Mouse (Mus musculus) MEL (cell line): Measurements from ENCODE around the gene Fhit.

ENCODE experiments used
- CHD2 ChIP-seq: IDR thresholded peaks from 2 replicates; pipeline ENCODE4 v1.6.1; 2011; ENCODE audit warnings: low read length, improper control_type of control experiment
- CTCF ChIP-seq, 3 experiments: IDR thresholded peaks in 2 of 3; conservative IDR thresholded peaks in 1 of 3; 2 replicates each; pipeline ENCODE4 v1.5.1; 2011 to 2012; ENCODE audit warnings: low read length in 3 of 3, low read depth in 2 of 3, mild to moderate bottlenecking in 2 of 3, improper control_type of control experiment in 1 of 3, inconsistent platforms in 1 of 3, mixed read lengths in 1 of 3, moderate library complexity in 1 of 3; ENCODE audit not compliant: control insufficient read depth in 1 of 3, insufficient read depth in 1 of 3, poor library complexity in 1 of 3, severe bottlenecking in 1 of 3
- EP300 ChIP-seq, 2 experiments: IDR thresholded peaks; 2 replicates each; pipeline ENCODE4 v1.6.1; 2011; ENCODE audit warnings: improper control_type of control experiment in 2 of 2, low read length in 2 of 2, low read depth in 1 of 2, mild to moderate bottlenecking in 1 of 2
- GATA1 ChIP-seq: IDR thresholded peaks from 2 replicates; pipeline ENCODE4 v1.6.1; 2011; ENCODE audit warnings: low read depth, low read length, improper control_type of control experiment
- HCFC1 ChIP-seq: IDR thresholded peaks from 2 replicates; pipeline ENCODE4 v1.6.1; 2012; ENCODE audit warnings: low read depth, mild to moderate bottlenecking, inconsistent platforms, low read length, improper control_type of control experiment, moderate library complexity
- KAT2A ChIP-seq: conservative IDR thresholded peaks from 2 replicates; pipeline ENCODE4 v1.6.1; 2012; ENCODE audit warnings: low read depth, low read length, improper control_type of control experiment, inconsistent platforms
- MAFK ChIP-seq: IDR thresholded peaks from 2 replicates; pipeline ENCODE4 v1.6.1; 2011; ENCODE audit warnings: low read depth, mild to moderate bottlenecking, low read length, improper control_type of control experiment, borderline replicate concordance
- MYC ChIP-seq: IDR thresholded peaks from 2 replicates; pipeline ENCODE4 v1.6.1; 2011; ENCODE audit warnings: low read depth, mild to moderate bottlenecking, low read length, improper control_type of control experiment, moderate library complexity
- POLR2A ChIP-seq, 2 experiments: IDR thresholded peaks; 2 replicates each; pipeline ENCODE4 v1.6.1; 2011 to 2012; ENCODE audit warnings: low read length in 2 of 2, mild to moderate bottlenecking in 2 of 2, control low read depth in 1 of 2, improper control_type of control experiment in 1 of 2, low read depth in 1 of 2, moderate library complexity in 1 of 2; ENCODE audit not compliant: control insufficient read depth in 1 of 2, insufficient read depth in 1 of 2, poor library complexity in 1 of 2
- SIN3A ChIP-seq: IDR thresholded peaks from 2 replicates; pipeline ENCODE4 v1.6.1; 2012; ENCODE audit warnings: low read length, improper control_type of control experiment, inconsistent platforms
- TCF12 ChIP-seq: IDR thresholded peaks from 2 replicates; pipeline ENCODE4 v1.6.1; 2014; ENCODE audit warnings: low read depth, mild to moderate bottlenecking, inconsistent platforms, low read length, improper control_type of control experiment, moderate library complexity
- USF2 ChIP-seq, 2 experiments: IDR thresholded peaks; 2 replicates each; pipeline ENCODE4 v1.6.1; 2011 to 2012; ENCODE audit warnings: improper control_type of control experiment in 2 of 2, low read length in 2 of 2, borderline replicate concordance in 1 of 2, inconsistent platforms in 1 of 2, low read depth in 1 of 2, mild to moderate bottlenecking in 1 of 2; ENCODE audit not compliant: insufficient read depth in 1 of 2
- ZNF384 ChIP-seq: IDR thresholded peaks from 2 replicates; pipeline ENCODE4 v1.6.1; 2012; ENCODE audit warnings: low read depth, mild to moderate bottlenecking, inconsistent platforms, low read length, improper control_type of control experiment

GRCm38 (mm10) chr14:10035270-10035669 is 1126.6 kb downstream of the Fhit start:
- no peak for TF ChIP-seq USF2 (IDR thresholded peaks at IDR 0.05; ENCODE audit: borderline replicate concordance in 1 of 2, insufficient read depth in 1 of 2, low read depth in 1 of 2, low read length in 2 of 2)
- no peak for TF ChIP-seq ZNF384
- TF ChIP-seq CTCF (IDR thresholded peaks at IDR 0.05 in 2 of 3, conservative IDR thresholded peaks at IDR 0.05 in 1 of 3; ENCODE audit: control insufficient read depth in 1 of 3, insufficient read depth in 1 of 3, low read depth in 2 of 3, low read length in 3 of 3, poor library complexity in 1 of 3, severe bottlenecking in 1 of 3): no peak
- no peak for TF ChIP-seq HCFC1
- TF ChIP-seq SIN3A: no peak
- no peak for TF ChIP-seq KAT2A
- TF ChIP-seq TCF12: no peak
- no peak for TF ChIP-seq MAFK
- no peak for TF ChIP-seq CHD2
- TF ChIP-seq MYC: no peak
- TF ChIP-seq EP300 (IDR thresholded peaks at IDR 0.05; ENCODE audit: low read depth in 1 of 2, low read length in 2 of 2): no peak
- no peak for TF ChIP-seq POLR2A (IDR thresholded peaks at IDR 0.05; ENCODE audit: control insufficient read depth in 1 of 2, insufficient read depth in 1 of 2, low read depth in 1 of 2, low read length in 2 of 2, poor library complexity in 1 of 2)
- no peak for TF ChIP-seq GATA1
